Mouse (Mus musculus) stomach, postnatal 0 days (tissue): Measurements from ENCODE around the gene Mecp2. TPM values are rescaled to one million over a fixed set of nuclear protein-coding genes. Genes with fewer than 3 reads are reported as not detected.
"Not testable (repeated sequence)": the region's sequence is repeated elsewhere in the genome, so short reads cannot be mapped to it uniquely, and the experiment has no call there.

Source experiments
- ATAC-seq: fragments of 200-750 bp; cut with Nextera tagmentation; 2 replicates; pipeline ENCODE4 v1.8.0; 2017; ENCODE audit not compliant: low FRiP score, low TSS enrichment
- DNase-seq: peaks from one replicate; pipeline ENCODE4 v3.0.0-alpha.2; 2016; ENCODE audit warnings: low spot score
- H3K27ac ChIP-seq: fragments of 300-500 bp; sonication (generic); replicated peaks from 2 replicates; pipeline ENCODE4 v1.5.1; 2014; ENCODE audit warnings: mild to moderate bottlenecking, control low read depth
- H3K27me3 ChIP-seq: fragments of 300-500 bp; sonication (generic); 2 replicates; pipeline ENCODE4 v1.6.1; 2014; ENCODE audit warnings: low read length; ENCODE audit not compliant: control insufficient read depth, insufficient read depth
- H3K36me3 ChIP-seq: fragments of 300-500 bp; sonication (generic); 2 replicates; pipeline ENCODE4 v1.6.1; 2014; ENCODE audit warnings: low read length, mixed read lengths; ENCODE audit not compliant: control insufficient read depth, insufficient read depth
- H3K4me1 ChIP-seq: fragments of 300-500 bp; sonication (generic); replicated peaks from 2 replicates; pipeline ENCODE4 v1.6.1; 2014; ENCODE audit warnings: antibody characterized with exemption; ENCODE audit not compliant: control insufficient read depth, insufficient read depth
- H3K4me2 ChIP-seq: fragments of 300-500 bp; sonication (generic); replicated peaks from 2 replicates; pipeline ENCODE4 v1.6.1; 2014; ENCODE audit warnings: low read depth, mild to moderate bottlenecking, control low read depth, moderate library complexity
- H3K4me3 ChIP-seq: fragments of 300-500 bp; sonication (generic); 2 replicates; pipeline ENCODE4 v1.5.1; 2014; ENCODE audit warnings: low read depth, low read length, control low read depth
- H3K9ac ChIP-seq: fragments of 300-500 bp; sonication (generic); 2 replicates; pipeline ENCODE4 v1.6.1; 2014; ENCODE audit warnings: mild to moderate bottlenecking, low read length, control low read depth, mixed read lengths
- H3K9me3 ChIP-seq: fragments of 300-500 bp; sonication (generic); 2 replicates; pipeline ENCODE4 v1.6.1; 2016; ENCODE audit warnings: low read length; ENCODE audit not compliant: control insufficient read depth
- CTCF ChIP-seq: IDR thresholded peaks from 2 replicates; pipeline ENCODE4 v1.5.1; 2016; ENCODE audit warnings: antibody characterized with exemption, low read depth, mild to moderate bottlenecking, moderate library complexity
- EP300 ChIP-seq: optimal IDR thresholded peaks from 2 replicates; pipeline ENCODE3; 2016; ENCODE audit warnings: antibody characterized with exemption
- WGBS: fragments of 180-500 bp; shearing (Covaris S2); extraction: QIAGEN DNeasy Blood & Tissue Kit; methylation state at CpG from one replicate; pipeline ENCODE4 v1.1.7; 2014; 5-methylcytosine and 5-hydroxymethylcytosine counted together
- polyA plus RNA-seq: library from polyadenylated mRNA; unstranded; fragments of >200 nt; fragmentation: Nextera tagmentation; extraction: Ambion mirVana; gene quantifications from 2 replicates; pipeline ENCODE4 v1.2.1, GENCODE M21; 2015

The Mecp2 gene
- polyA plus RNA-seq = 6.8 and 6.9 TPM in 2 replicates

GRCm38 (mm10) chrX:74135263-74135662 is at the start of gene Mecp2:
Gene Mecp2 (minus strand): TSS chrX:74135363.
- WGBS = 33% methylated on average over 1 of the region's 1 CpGs
- not testable (repeated sequence) for H3K9me3 ChIP-seq, ATAC-seq, H3K27ac ChIP-seq, H3K4me1 ChIP-seq, H3K9ac ChIP-seq, H3K4me3 ChIP-seq, H3K27me3 ChIP-seq, H3K4me2 ChIP-seq, DNase-seq, H3K36me3 ChIP-seq

- no peaks in the 10 kb centered on the region for H3K9me3 ChIP-seq
- no peak within 1 kb of the TSS for H3K9ac ChIP-seq
- H3K27ac ChIP-seq = no peak within 1 kb of the TSS
- H3K4me3 ChIP-seq = no peak within 1 kb of the TSS
- TF ChIP-seq CTCF (no peak), EP300 (no peak)
- no peak within 1 kb of the TSS for H3K4me2 ChIP-seq
- no peaks in the 10 kb centered on the region for H3K4me1 ChIP-seq
- H3K27me3 ChIP-seq = no peaks in the 10 kb centered on the region
- DNase-seq (no peak), ATAC-seq (no peak)
- WGBS = 86% methylated on average over 17 of the region's 17 CpGs
- H3K36me3 ChIP-seq = no peaks in the 10 kb centered on the region
Measured at GRCm38 (mm10) chrX:74176959-74177358, 41.8 kb upstream of the Mecp2 start, which contains the start of gene Tktl1. Gene Tktl1 (plus strand): TSS chrX:74177259.

GRCm38 (mm10) chrX:74167738-74168137 is 32.6 kb upstream of the Mecp2 start, which contains the start of gene Tex28:
Gene Tex28 (minus strand): TSS chrX:74167838.
- TF ChIP-seq EP300 = no peak
- WGBS = 85% methylated on average over 1 of the region's 1 CpGs
- no peak for ATAC-seq

GRCm38 (mm10) chrX:74127164-74127563 is 8.0 kb downstream of the Mecp2 start, which contains the start of gene Opn1mw:
Gene Opn1mw (plus strand): TSS chrX:74127464.
- no peaks in the 10 kb centered on the region for H3K9me3 ChIP-seq
- no peak within 1 kb of the TSS for H3K9ac ChIP-seq

More at GRCm38 (mm10) chrX:74167738-74168137, 32.6 kb upstream of the Mecp2 start, which contains the start of gene Tex28:
- Histone ChIP-seq H3K9ac (no peak within 1 kb of the TSS), H3K4me2 (no peak within 1 kb of the TSS), H3K27ac (no peak within 1 kb of the TSS), H3K4me1 (no peaks in the 10 kb centered on the region), H3K9me3 (no peaks in the 10 kb centered on the region), H3K27me3 (no peaks in the 10 kb centered on the region), H3K4me3 (no peak within 1 kb of the TSS), H3K36me3 (no peaks in the 10 kb centered on the region)
- no peak for DNase-seq

GRCm38 (mm10) chrX:74124975-74125374 is 10.2 kb downstream of the Mecp2 start:
- Histone ChIP-seq H3K4me2 (no peak overlapping the region), H3K27me3 (no peaks in the 10 kb centered on the region), H3K27ac (no peak overlapping the region), H3K4me3 (no peak overlapping the region), H3K9me3 (no peaks in the 10 kb centered on the region), H3K4me1 (no peaks in the 10 kb centered on the region), H3K9ac (no peak overlapping the region), H3K36me3 (no peaks in the 10 kb centered on the region)
- 56% methylated on average over 2 of the region's 2 CpGs for WGBS
- DNase-seq = no peak
- no peak for ATAC-seq
- TF ChIP-seq EP300 (no peak), CTCF (peak; percentile 47)

More at GRCm38 (mm10) chrX:74127164-74127563, 8.0 kb downstream of the Mecp2 start, which contains the start of gene Opn1mw:
- H3K4me1 ChIP-seq = no peaks in the 10 kb centered on the region
- no peaks in the 10 kb centered on the region for H3K36me3 ChIP-seq
- DNase-seq (no peak), ATAC-seq (no peak)
- H3K27ac ChIP-seq = no peak within 1 kb of the TSS
- H3K4me2 ChIP-seq = no peak within 1 kb of the TSS
- no peak for TF ChIP-seq CTCF
- TF ChIP-seq EP300 = no peak
- no peaks in the 10 kb centered on the region for H3K27me3 ChIP-seq
- no peak within 1 kb of the TSS for H3K4me3 ChIP-seq

GRCm38 (mm10) chrX:74115511-74115910 is 19.7 kb downstream of the Mecp2 start:
- ATAC-seq = peak; percentile 84

More at GRCm38 (mm10) chrX:74115511-74115910, 19.7 kb downstream of the Mecp2 start:
- no peaks in the 10 kb centered on the region for H3K36me3 ChIP-seq
- H3K4me3 ChIP-seq = peak overlapping the region; percentile 18; the same call in 1 of the 2 replicates
- H3K9me3 ChIP-seq = no peaks in the 10 kb centered on the region
- H3K27ac ChIP-seq = no peak overlapping the region
- TF ChIP-seq CTCF (peak; percentile 76), EP300 (no peak)
- WGBS = 15% methylated on average over 10 of the region's 10 CpGs
- H3K4me2 ChIP-seq = peak overlapping the region; percentile 25; the same call in 1 of the 2 replicates
- H3K9ac ChIP-seq = peak overlapping the region; percentile 31; the same call in 1 of the 2 replicates
- peak; percentile 64 for DNase-seq
- H3K4me1 ChIP-seq = no peaks in the 10 kb centered on the region
- no peaks in the 10 kb centered on the region for H3K27me3 ChIP-seq
